Mouse (Mus musculus): ENCODE data around the gene Sncg.

Gene Sncg

DNA sequence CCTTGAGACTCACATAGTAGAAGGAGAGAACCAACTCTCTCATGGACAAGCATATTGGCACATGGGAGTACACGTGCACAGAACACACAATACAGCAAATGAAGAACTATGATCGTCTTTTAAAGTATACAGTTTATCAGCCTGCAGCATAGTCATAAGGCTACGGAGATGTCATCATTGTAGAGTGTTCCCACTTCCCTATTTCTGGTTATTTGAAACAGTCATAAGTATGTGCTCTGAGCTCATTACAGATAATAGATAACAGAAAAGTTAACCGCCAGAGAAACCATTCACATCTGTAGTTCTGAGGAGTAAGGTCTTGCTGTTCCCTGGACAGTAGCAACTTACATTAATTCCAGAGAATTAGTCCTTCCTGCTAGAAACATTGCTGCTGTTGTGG lies 31.5 kb downstream of the Sncg start:
- in situ Hi-C loops (cut with MboI, MseI): no loop called here

DNA sequence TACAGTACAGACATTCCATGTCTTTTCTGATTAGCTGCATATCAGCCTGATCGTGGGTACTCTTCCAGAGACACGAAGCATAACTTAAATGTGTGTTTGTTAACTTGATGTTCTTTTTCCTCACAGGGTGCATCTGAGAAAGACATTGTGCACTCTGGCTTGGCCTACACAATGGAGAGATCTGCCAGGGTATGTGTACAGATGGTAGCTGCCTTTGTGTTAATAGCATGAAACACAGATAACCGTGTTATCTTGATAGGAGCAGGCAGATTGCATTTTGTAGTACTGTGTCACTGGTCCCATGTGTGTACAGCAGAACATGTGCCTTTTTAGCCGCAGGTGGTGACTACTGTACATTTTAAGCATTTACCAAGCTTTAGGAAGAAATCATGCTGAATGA lies 32.6 kb downstream of the Sncg start:
- in situ Hi-C loops (cut with MboI, MseI): no loop called here

DNA sequence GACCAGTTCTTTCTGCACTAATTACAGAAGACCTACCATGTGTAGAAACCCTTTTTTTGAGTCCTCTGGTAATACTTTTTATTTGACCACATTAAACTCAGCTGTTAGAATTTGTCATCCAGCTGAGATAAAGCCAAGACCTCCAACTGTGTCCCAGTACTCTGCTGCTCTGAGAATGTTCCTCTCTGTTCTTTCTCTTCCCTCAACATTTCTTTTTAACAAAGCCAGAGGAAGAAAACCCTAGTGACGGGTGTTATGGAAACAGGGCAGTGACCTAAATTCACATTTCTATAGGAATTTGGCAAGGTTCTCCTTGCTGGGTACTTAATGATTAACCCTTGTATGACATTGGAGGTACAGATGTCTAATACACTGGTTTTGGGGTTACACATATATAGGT lies 35.1 kb downstream of the Sncg start:
- in situ Hi-C loops (cut with MboI, MseI): no loop called here

- in situ Hi-C loops (cut with MboI, MseI): no loop called here
Measured at GRCm38 (mm10) chr14:34332476-34332875, 42.1 kb downstream of the Sncg start.

GRCm38 (mm10) chr14:34331886-34332285 lies 42.7 kb downstream of the Sncg start:
- in situ Hi-C loops (cut with MboI, MseI): no loop called here

DNA sequence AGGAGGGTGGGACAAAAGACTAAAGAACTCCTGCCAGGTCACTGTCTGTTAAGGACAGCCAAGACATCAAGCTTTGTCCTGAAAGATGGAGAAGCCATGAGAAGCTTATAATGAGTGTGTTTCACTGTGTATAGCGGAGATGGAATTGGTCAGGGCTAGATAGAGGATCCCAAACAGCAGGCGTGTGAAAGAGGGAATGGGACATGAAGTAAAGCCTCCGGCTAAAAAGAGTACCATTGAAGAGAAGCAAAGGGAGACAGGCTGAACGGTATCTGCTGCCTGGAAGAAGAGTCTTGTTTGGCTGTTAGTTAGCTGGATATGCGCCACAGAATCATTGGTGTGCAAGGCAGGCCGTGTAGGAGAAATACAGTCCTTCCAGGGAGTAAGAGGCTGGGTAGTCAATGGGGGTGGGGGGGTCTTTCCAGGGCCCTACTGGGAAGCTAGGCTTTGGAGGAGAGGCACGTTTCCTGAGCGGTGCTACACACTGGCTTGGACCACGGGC lies 43.9 kb downstream of the Sncg start:
- in situ Hi-C loops (cut with MboI, MseI): no loop called here

DNA sequence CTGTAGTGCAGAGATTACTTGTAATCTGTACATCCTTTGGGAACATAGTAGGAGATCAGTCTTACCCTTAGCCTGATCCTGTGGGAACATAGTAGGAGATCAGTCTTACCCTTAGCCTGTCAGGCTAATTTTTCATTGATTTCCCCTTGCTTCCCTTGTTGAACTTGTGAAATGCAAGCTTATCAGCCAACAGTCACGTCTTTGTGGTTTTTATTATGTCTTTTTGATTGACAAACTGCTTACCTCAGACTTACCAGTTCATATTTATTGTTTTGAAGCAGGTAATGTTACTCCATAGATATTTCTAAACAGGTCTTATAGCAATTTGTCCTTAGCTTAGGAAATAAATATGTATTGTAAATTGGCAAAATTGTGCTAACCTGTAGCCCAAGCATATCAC lies 47.0 kb downstream of the Sncg start:
- in situ Hi-C loops (cut with MboI, MseI): no loop called here

GRCm38 (mm10) chr14:34326606-34327005 lies 48.0 kb downstream of the Sncg start:
- in situ Hi-C loops (cut with MboI, MseI): no loop called here

DNA sequence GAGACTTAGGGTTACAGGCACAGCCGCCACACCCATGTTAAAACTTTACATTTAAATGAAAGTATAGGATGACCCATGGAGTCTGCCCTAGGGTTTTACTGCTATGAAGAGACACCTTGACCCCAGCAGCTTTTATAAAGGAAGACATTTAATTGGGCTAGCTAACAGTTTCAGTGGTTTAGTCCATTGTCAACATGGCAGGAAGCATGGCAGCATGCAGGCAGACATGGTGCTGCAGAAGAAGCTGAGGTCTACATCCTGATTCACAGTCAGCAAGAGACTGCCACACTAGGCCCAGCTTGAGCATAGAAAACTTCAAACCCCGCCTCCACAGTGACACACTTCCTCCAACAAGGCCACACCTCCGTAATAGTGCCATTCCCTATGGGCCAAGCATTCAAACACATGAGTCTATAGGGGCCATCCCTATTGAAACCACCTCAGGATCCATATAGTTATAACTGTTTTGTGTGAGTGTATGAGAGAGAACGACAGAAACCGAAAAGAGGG lies 51.0 kb downstream of the Sncg start:
- in situ Hi-C loops (cut with MboI, MseI): loop anchor here (25.0 kb wide), 1 partner anchor 886 kb away; the partner anchor contains the start of gene Mapk8
